Mouse (Mus musculus): ENCODE data around the gene Zfp638.

GRCm38 (mm10) chr6:83860033-83860432 is 6.9 kb upstream of the Zfp638 start:
- TF ChIP-seq POLR2A (IDR thresholded peaks at IDR 0.05; ENCODE audit: borderline replicate concordance, low read depth, low read length) (no peak), CTCF (IDR thresholded peaks at IDR 0.05; ENCODE audit: low read depth, low read length) (no peak)
